Mouse (Mus musculus) lung, embryonic 15.5 days (tissue): Measurements from ENCODE around the gene Ybx3. TPM values are rescaled to one million over a fixed set of nuclear protein-coding genes. Genes with fewer than 3 reads are reported as not detected.

Experiments used
- polyA plus RNA-seq: library from polyadenylated mRNA; unstranded; fragments of >200 nt; fragmentation: Nextera tagmentation; extraction: Ambion mirVana; gene quantifications from 2 replicates; pipeline ENCODE4 v1.2.1, GENCODE M21; 2015

Gene Ybx3
- polyA plus RNA-seq, 1 experiment from 2014 or later, result 49.8 TPM

Other genes with a start within 250 kb of the Ybx3 start
- gene Klra2, start 141.1 kb downstream of the Ybx3 start, polyA plus RNA-seq, result 0.64 and 0.77 TPM in 2 replicates
- 58.0 and 65.3 TPM in 2 replicates for gene Magohb, start 95.2 kb downstream of the Ybx3 start, polyA plus RNA-seq
- gene Styk1, start 34.9 kb downstream of the Ybx3 start, polyA plus RNA-seq, result 0.98 and 2.1 TPM in 2 replicates
- gene 5430401F13Rik, start 97.9 kb upstream of the Ybx3 start, polyA plus RNA-seq, result not detected in 2 replicates
- gene Gm6619, start 97.9 kb upstream of the Ybx3 start, polyA plus RNA-seq, result not detected in 2 replicates
- gene Tas2r130, start 242.4 kb upstream of the Ybx3 start, polyA plus RNA-seq, result not detected in 2 replicates